Comparison of ENCODE assay signal across 8 mouse cellular contexts in the genomic region with DNA sequence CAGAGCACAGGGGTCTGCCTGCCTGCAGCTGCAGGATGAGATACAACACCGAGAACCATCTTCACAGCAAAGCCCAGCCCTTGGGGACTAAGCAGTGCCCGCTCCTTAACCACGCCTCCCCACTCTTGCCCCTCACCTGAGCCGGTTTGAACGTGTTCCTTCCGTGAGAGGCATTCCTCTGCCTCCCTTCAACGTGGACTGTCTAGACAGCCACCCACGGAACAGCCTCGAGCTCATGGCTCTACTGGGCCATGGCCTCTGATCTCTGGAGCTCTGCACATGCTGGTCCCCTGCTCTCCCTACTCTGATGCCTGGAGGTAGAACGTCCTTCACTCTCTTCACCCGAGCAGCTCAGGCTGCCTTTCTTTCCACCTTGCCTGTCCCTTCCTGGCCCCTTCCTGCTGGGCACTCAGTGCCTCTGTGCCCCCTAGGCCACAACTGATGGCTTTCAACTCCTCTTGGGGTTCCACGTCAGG. TPM values are rescaled to one million over a fixed set of nuclear protein-coding genes. Genes with fewer than 3 reads are reported as not detected.
DNase-seq lines count a peak whose midpoint lies in the region; ATAC-seq lines count a peak whose summit lies in the region.

A gene (minus strand): TSS at position 426 of the 476 bp plus-strand sequence.

- H3K9ac ChIP-seq in kidney, embryonic 16.5 days (replicated peaks; ENCODE audit: low read length): no peak within 1 kb of the TSS
- no peak within 1 kb of the TSS for H3K9ac ChIP-seq in hindbrain, embryonic 14.5 days
- no peak within 1 kb of the TSS for H3K9ac ChIP-seq in midbrain, embryonic 15.5 days

- no peak for DNase-seq in kidney, postnatal 25 days
- DNase-seq in adrenal gland, adult 8-10 months: no peak
- DNase-seq in hindbrain, embryonic 14.5 days (ENCODE audit: low spot score): no peak
- no peak for DNase-seq in embryo, embryonic 10.5 days (ENCODE audit: low spot score)
- DNase-seq in ovary, postnatal 14 days (ENCODE audit: low spot score): no peak
- no peak for DNase-seq in thymus, postnatal 10 days (ENCODE audit: low spot score in 2 of 2)

- no peaks in the 10 kb centered on the region for H3K36me3 ChIP-seq in kidney, embryonic 16.5 days (ENCODE audit: insufficient read depth, low read length)
- H3K36me3 ChIP-seq in hindbrain, embryonic 14.5 days (replicated peaks; ENCODE audit: control insufficient read depth, insufficient read depth): no peaks in the 10 kb centered on the region
- H3K36me3 ChIP-seq in midbrain, embryonic 15.5 days (replicated peaks): no peaks in the 10 kb centered on the region

- peak within 1 kb of the TSS; percentile 8 for H3K27ac ChIP-seq in kidney, embryonic 16.5 days (ENCODE audit: low read length)
- H3K27ac ChIP-seq in hindbrain, embryonic 14.5 days: no peak within 1 kb of the TSS
- H3K27ac ChIP-seq in midbrain, embryonic 15.5 days: no peak within 1 kb of the TSS

- no peak within 1 kb of the TSS for H3K4me2 ChIP-seq in kidney, embryonic 16.5 days (replicated peaks; ENCODE audit: low read depth, low read length)
- no peak within 1 kb of the TSS for H3K4me2 ChIP-seq in hindbrain, embryonic 14.5 days (replicated peaks)
- H3K4me2 ChIP-seq in midbrain, embryonic 15.5 days: no peak within 1 kb of the TSS

- no peak within 1 kb of the TSS for H3K4me3 ChIP-seq in kidney, embryonic 16.5 days (ENCODE audit: low read length)
- H3K4me3 ChIP-seq in hindbrain, embryonic 14.5 days (replicated peaks; ENCODE audit: low read length): no peak within 1 kb of the TSS
- no peak within 1 kb of the TSS for H3K4me3 ChIP-seq in midbrain, embryonic 15.5 days

- 0 out of 2 replicates have a peak, but pooled peaks cover 6% of the 10 kb centered on the region for H3K4me1 ChIP-seq in kidney, embryonic 16.5 days (ENCODE audit: insufficient read depth, low read length)
- no peaks in the 10 kb centered on the region for H3K4me1 ChIP-seq in hindbrain, embryonic 14.5 days (replicated peaks; ENCODE audit: control insufficient read depth, insufficient read depth, low read length)
- H3K4me1 ChIP-seq in midbrain, embryonic 15.5 days: no peaks in the 10 kb centered on the region

- H3K27me3 ChIP-seq in kidney, embryonic 16.5 days (ENCODE audit: insufficient read depth, low read length): no peaks in the 10 kb centered on the region
- H3K27me3 ChIP-seq in hindbrain, embryonic 14.5 days (ENCODE audit: control insufficient read depth, insufficient read depth, low read length): no peaks in the 10 kb centered on the region
- H3K27me3 ChIP-seq in midbrain, embryonic 15.5 days (replicated peaks): no peaks in the 10 kb centered on the region

- ATAC-seq in kidney, embryonic 16.5 days (ENCODE audit: low FRiP score, low TSS enrichment): peak; percentile 25; the same call in 1 of the 2 replicates
- no peak for ATAC-seq in hindbrain, embryonic 14.5 days (ENCODE audit: low FRiP score)
- ATAC-seq in midbrain, embryonic 15.5 days (replicated peaks): no peak

- WGBS in kidney, embryonic 16.5 days: 56% methylated on average over 12 of the region's 12 CpGs
- 79% methylated on average over 12 of the region's 12 CpGs for WGBS in hindbrain, embryonic 14.5 days
- 84% methylated on average over 12 of the region's 12 CpGs for WGBS in midbrain, embryonic 15.5 days

- no peaks in the 10 kb centered on the region for H3K9me3 ChIP-seq in kidney, embryonic 16.5 days (ENCODE audit: low read length)
- H3K9me3 ChIP-seq in hindbrain, embryonic 14.5 days (ENCODE audit: control insufficient read depth, low read length): no peaks in the 10 kb centered on the region
- H3K9me3 ChIP-seq in midbrain, embryonic 15.5 days: no peaks in the 10 kb centered on the region

RNA-seq across cellular contexts. Expression of the gene that starts here (rescaled TPM):
- polyA plus RNA-seq in kidney, embryonic 16.5 days (2015; fragmentation: Nextera tagmentation; extraction: Ambion mirVana): 33.9 and 37.3 TPM in 2 replicates
- total RNA-seq in adrenal gland, adult 8-10 months (2022): 100 to 1,000 TPM; 214 to 322 (median 255) TPM
- 48.9 and 55.1 TPM in 2 replicates for polyA plus RNA-seq in hindbrain, embryonic 14.5 days (2014; fragmentation: Nextera tagmentation; extraction: Ambion mirVana)
- 70.2 and 70.5 TPM in 2 replicates for polyA plus RNA-seq in midbrain, embryonic 15.5 days (2015; fragmentation: Nextera tagmentation; extraction: Ambion mirVana)
